Mouse (Mus musculus): ENCODE measurements around the gene Meaf6.
A peak's percentile ranks its signal among the peaks of the same experiment; 100 is the strongest.

GRCm38 (mm10) chr4:125059025-125059424 is 25.9 kb upstream of the Meaf6 start:
- TF ChIP-seq CTCF (IDR thresholded peaks at IDR 0.05; ENCODE audit: low read depth): peak; percentile 92
- TF ChIP-seq EP300 (optimal IDR thresholded peaks at IDR 0.05): no peak

Data from stomach, postnatal 0 days (tissue).